In the genomic region with DNA sequence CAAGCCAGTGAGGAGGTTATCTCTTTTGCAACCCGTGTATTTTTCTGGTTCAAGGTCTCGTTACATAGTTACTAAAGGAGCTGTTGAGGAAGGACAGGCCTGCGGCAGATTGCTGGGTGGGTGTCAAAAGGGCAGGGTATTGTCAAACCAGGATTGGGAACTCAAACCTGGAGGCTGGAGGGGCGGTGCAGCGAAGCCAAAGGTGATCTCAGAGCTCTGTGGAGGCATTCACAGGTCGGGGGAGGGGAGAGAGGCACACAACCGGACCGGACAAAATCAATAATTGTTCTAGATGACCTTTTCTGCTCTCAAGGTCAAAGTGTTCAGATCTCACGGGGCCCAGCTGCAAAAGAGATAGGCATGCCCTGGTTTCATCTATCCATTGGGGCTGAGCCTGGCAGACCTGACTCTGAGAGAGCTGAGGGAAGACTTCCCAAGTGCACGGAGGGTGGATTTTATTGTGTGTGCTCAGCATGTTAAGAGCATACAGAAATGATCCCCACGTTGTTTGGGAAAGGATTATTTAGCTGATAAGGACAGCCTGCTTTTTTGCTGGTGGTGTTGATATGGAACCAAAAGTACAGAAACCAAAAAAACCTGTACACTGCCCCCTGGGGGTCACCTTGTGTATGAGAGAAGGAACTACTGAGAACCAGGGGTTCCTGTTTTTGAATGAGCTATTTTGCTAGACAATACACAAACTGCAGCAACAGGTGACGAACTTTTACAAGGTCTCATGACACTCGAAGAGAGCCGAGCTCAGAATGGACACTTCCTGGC, we compare ENCODE assay signal across 8 mouse cellular contexts. TPM values are rescaled to one million over a fixed set of nuclear protein-coding genes. Genes with fewer than 3 reads are reported as not detected.
DNase-seq lines count a peak whose midpoint lies in the region; ATAC-seq and TF ChIP-seq lines count a peak whose summit lies in the region.

No protein-coding gene starts in this region.

- H3K4me2 ChIP-seq in hindbrain, embryonic 11.5 days (replicated peaks; ENCODE audit: low read depth, low read length): no peak overlapping the region
- H3K4me2 ChIP-seq in hindbrain, embryonic 12.5 days (replicated peaks): no peak overlapping the region
- 0 out of 2 replicates have a peak overlapping the region, but pooled peaks have one; percentile 0 for H3K4me2 ChIP-seq in intestine, embryonic 14.5 days (ENCODE audit: low read length)

- H3K9me3 ChIP-seq in hindbrain, embryonic 11.5 days (ENCODE audit: control insufficient read depth, low read length): no peaks in the 10 kb centered on the region
- H3K9me3 ChIP-seq in hindbrain, embryonic 12.5 days (replicated peaks): no peaks in the 10 kb centered on the region
- H3K9me3 ChIP-seq in intestine, embryonic 14.5 days (ENCODE audit: control insufficient read depth, low read length): no peaks in the 10 kb centered on the region

- H3K4me1 ChIP-seq in hindbrain, embryonic 11.5 days (replicated peaks; ENCODE audit: control insufficient read depth, insufficient read depth, low read length): peaks cover 11% of the 10 kb centered on the region
- peaks cover 44% of the 10 kb centered on the region for H3K4me1 ChIP-seq in hindbrain, embryonic 12.5 days
- H3K4me1 ChIP-seq in intestine, embryonic 14.5 days (replicated peaks; ENCODE audit: control insufficient read depth, insufficient read depth, low read length): peaks cover 19% of the 10 kb centered on the region
- peaks cover 11% of the 10 kb centered on the region for H3K4me1 ChIP-seq in liver, adult 2 months (ENCODE audit: control insufficient read depth, insufficient read depth, low read length)

- no peak for TF ChIP-seq POLR2A in liver, adult 2 months (IDR thresholded peaks at IDR 0.05; ENCODE audit: extremely low read depth, insufficient read depth, low read length)

- H3K27ac ChIP-seq in hindbrain, embryonic 11.5 days (ENCODE audit: low read depth, low read length): no peak overlapping the region
- no peak overlapping the region for H3K27ac ChIP-seq in hindbrain, embryonic 12.5 days
- no peak overlapping the region for H3K27ac ChIP-seq in intestine, embryonic 14.5 days (ENCODE audit: low read depth)
- H3K27ac ChIP-seq in liver, adult 2 months (replicated peaks; ENCODE audit: insufficient read depth, low read depth, low read length): peak overlapping the region; percentile 20

- H3K4me3 ChIP-seq in hindbrain, embryonic 11.5 days (ENCODE audit: low read depth, low read length): no peak overlapping the region
- H3K4me3 ChIP-seq in hindbrain, embryonic 12.5 days: no peak overlapping the region
- no peak overlapping the region for H3K4me3 ChIP-seq in intestine, embryonic 14.5 days (ENCODE audit: low read depth, low read length)
- no peak overlapping the region for H3K4me3 ChIP-seq in liver, adult 2 months (ENCODE audit: insufficient read depth, low read depth, low read length)

- H3K9ac ChIP-seq in hindbrain, embryonic 11.5 days (ENCODE audit: low read depth, low read length): no peak overlapping the region
- H3K9ac ChIP-seq in hindbrain, embryonic 12.5 days: no peak overlapping the region
- no peak overlapping the region for H3K9ac ChIP-seq in intestine, embryonic 14.5 days (ENCODE audit: low read length)
- no peak overlapping the region for H3K9ac ChIP-seq in liver, adult 2 months (ENCODE audit: low read depth, low read length)

- peak; percentile 81 for DNase-seq in hindbrain, embryonic 11.5 days (ENCODE audit: low spot score)
- peak; percentile 85 for DNase-seq in ZHBTc4 (ENCODE audit: low read depth, low spot score)
- DNase-seq in embryo, embryonic 10.5 days (ENCODE audit: low spot score): peak; percentile 87
- peak; percentile 87 for DNase-seq in intestine, embryonic 14.5 days (ENCODE audit: low spot score)
- DNase-seq in liver, adult 2 months (ENCODE audit: extremely low read depth, low read depth, low spot score): peak; percentile 81
- peak; percentile 22 for DNase-seq in retina, adult 2 months (ENCODE audit: low read depth, low spot score)
- peak; percentile 88 for DNase-seq in thymus, postnatal 14 days

- peak; percentile 13; the same call in 1 of the 2 replicates for TF ChIP-seq CTCF in liver, adult 2 months (IDR thresholded peaks at IDR 0.05; ENCODE audit: low read depth, low read length)

- H3K27me3 ChIP-seq in hindbrain, embryonic 11.5 days (ENCODE audit: control insufficient read depth, insufficient read depth, low read length): peaks cover 13% of the 10 kb centered on the region
- peaks cover 30% of the 10 kb centered on the region for H3K27me3 ChIP-seq in hindbrain, embryonic 12.5 days
- H3K27me3 ChIP-seq in intestine, embryonic 14.5 days (replicated peaks; ENCODE audit: control insufficient read depth, insufficient read depth, low read length): peaks cover 46% of the 10 kb centered on the region
- H3K27me3 ChIP-seq in liver, adult 2 months (ENCODE audit: control insufficient read depth, insufficient read depth, low read length): no peaks in the 10 kb centered on the region

- no peak for ATAC-seq in hindbrain, embryonic 11.5 days (ENCODE audit: low FRiP score)
- no peak for ATAC-seq in hindbrain, embryonic 12.5 days (ENCODE audit: low FRiP score)
- ATAC-seq in intestine, embryonic 14.5 days (replicated peaks; ENCODE audit: low FRiP score, low TSS enrichment, low read depth): peak; percentile 56

- H3K36me3 ChIP-seq in hindbrain, embryonic 11.5 days (ENCODE audit: control insufficient read depth, insufficient read depth, low read length): no peaks in the 10 kb centered on the region
- H3K36me3 ChIP-seq in hindbrain, embryonic 12.5 days: no peaks in the 10 kb centered on the region
- H3K36me3 ChIP-seq in intestine, embryonic 14.5 days (ENCODE audit: control insufficient read depth, insufficient read depth, low read length): no peaks in the 10 kb centered on the region
- no peaks in the 10 kb centered on the region for H3K36me3 ChIP-seq in liver, adult 2 months (ENCODE audit: control insufficient read depth, insufficient read depth, low read length)

- WGBS in hindbrain, embryonic 11.5 days: 38% methylated on average over 14 of the region's 14 CpGs
- 35% methylated on average over 14 of the region's 14 CpGs for WGBS in hindbrain, embryonic 12.5 days
- 40% methylated on average over 14 of the region's 14 CpGs for WGBS in intestine, embryonic 14.5 days
- 18% methylated on average over 14 of the region's 14 CpGs for WGBS in liver, adult 2 months

- no peaks in the 10 kb centered on the region for H3K79me2 ChIP-seq in liver, adult 2 months (ENCODE audit: control insufficient read depth, insufficient read depth, low read length)

RNA-seq across cellular contexts. Expression of gene Sstr2, which starts 1.8 kb away (rescaled TPM):
- polyA plus RNA-seq in hindbrain, embryonic 11.5 days (2014; fragmentation: Nextera tagmentation; extraction: Ambion mirVana): 36.9 and 41.9 TPM in 2 replicates
- 35.3 and 37.8 TPM in 2 replicates for polyA plus RNA-seq in hindbrain, embryonic 12.5 days (2016; fragmentation: Nextera tagmentation; extraction: Ambion mirVana)
- polyA plus RNA-seq in intestine, embryonic 14.5 days (2014; fragmentation: Nextera tagmentation; extraction: Ambion mirVana): 0.30 and 0.47 TPM in 2 replicates
- 0.07 TPM in 1 of 2 replicates, not detected in the other for total RNA-seq in liver, adult 2 months (2014; rRNA removed)
- 0.17 TPM in 1 of 2 replicates, not detected in the other for polyA plus RNA-seq in liver, adult 2 months (2012; rRNA removed)

RNA-seq across cellular contexts. Expression of gene Cog1, which starts 31.6 kb away (rescaled TPM):
- 37.6 and 37.8 TPM in 2 replicates for polyA plus RNA-seq in hindbrain, embryonic 11.5 days (2014; fragmentation: Nextera tagmentation; extraction: Ambion mirVana)
- 42.1 and 45.5 TPM in 2 replicates for polyA plus RNA-seq in hindbrain, embryonic 12.5 days (2016; fragmentation: Nextera tagmentation; extraction: Ambion mirVana)
- polyA plus RNA-seq in intestine, embryonic 14.5 days (2014; fragmentation: Nextera tagmentation; extraction: Ambion mirVana): 25.2 and 25.7 TPM in 2 replicates
- total RNA-seq in liver, adult 2 months (2014; rRNA removed): 6.0 and 8.3 TPM in 2 replicates
- 14.6 and 17.7 TPM in 2 replicates for polyA plus RNA-seq in liver, adult 2 months (2012; rRNA removed)

RNA-seq across cellular contexts. Expression of gene Slc39a11, which starts 32.6 kb away (rescaled TPM):
- polyA plus RNA-seq in hindbrain, embryonic 11.5 days (2014; fragmentation: Nextera tagmentation; extraction: Ambion mirVana): 20.1 and 20.4 TPM in 2 replicates
- polyA plus RNA-seq in hindbrain, embryonic 12.5 days (2016; fragmentation: Nextera tagmentation; extraction: Ambion mirVana): 32.3 and 33.5 TPM in 2 replicates
- 24.0 and 24.4 TPM in 2 replicates for polyA plus RNA-seq in intestine, embryonic 14.5 days (2014; fragmentation: Nextera tagmentation; extraction: Ambion mirVana)
- total RNA-seq in liver, adult 2 months (2014; rRNA removed): 18.8 and 21.5 TPM in 2 replicates
- 22.8 and 27.2 TPM in 2 replicates for polyA plus RNA-seq in liver, adult 2 months (2012; rRNA removed)

Comparison
In these comparisons a context has a peak if more than half of its experiments do, and no peak if none do; other contexts are left out.
1. DNase-seq: peak in every context shown above with its lines; median percentile 88 in thymus, postnatal 14 days; 87 in embryo, embryonic 10.5 days; 87 in intestine, embryonic 14.5 days; 85 in ZHBTc4; 81 in hindbrain, embryonic 11.5 days; 81 in liver, adult 2 months; 22 in retina, adult 2 months.
2. RNA of gene Sstr2, which starts 1.8 kb away (polyA plus RNA-seq): 36.9 to 41.9 TPM in hindbrain, embryonic 11.5 days and 35.3 to 37.8 TPM in hindbrain, embryonic 12.5 days; 0.30 to 0.47 TPM in intestine, embryonic 14.5 days and 0.17 TPM in liver, adult 2 months; every median in the first group is over 10 times any median in the second.